Mouse (Mus musculus) neural tube, embryonic 15.5 days (tissue): ENCODE measurements around the gene Prame. TPM values are rescaled to one million over a fixed set of nuclear protein-coding genes. Genes with fewer than 3 reads are reported as not detected.

Experiments
- polyA plus RNA-seq: library from polyadenylated mRNA; unstranded; fragments of >200 nt; fragmentation: Nextera tagmentation; extraction: Ambion mirVana; gene quantifications from 2 replicates; pipeline ENCODE4 v1.2.1, GENCODE M21; 2015

Prame gene
- polyA plus RNA-seq, 1 experiment from 2014 or later: not detected

Other genes starting within 250 kb of the Prame start
- gene Gm7903, start 193.9 kb downstream of the Prame start, polyA plus RNA-seq: not detected in 2 replicates
- gene AV320801, start 133.1 kb downstream of the Prame start, polyA plus RNA-seq: not detected in 2 replicates
- gene Nxf7, start 28.9 kb downstream of the Prame start, polyA plus RNA-seq: 0.14 TPM in 1 of 2 replicates, not detected in the other
- gene Tcp11x2, start 66.1 kb upstream of the Prame start, polyA plus RNA-seq: not detected in 2 replicates
- gene Tmsb15a, start 97.6 kb upstream of the Prame start, polyA plus RNA-seq: not detected in 2 replicates
- gene Armcx5, start 115.0 kb upstream of the Prame start, polyA plus RNA-seq: 11.4 and 11.8 TPM in 2 replicates
- 198 and 222 TPM in 2 replicates for gene Gprasp1, start 115.0 kb upstream of the Prame start, polyA plus RNA-seq
- 105 and 116 TPM in 2 replicates for gene Bhlhb9, start 169.9 kb upstream of the Prame start, polyA plus RNA-seq
- gene Gprasp2, start 211.3 kb upstream of the Prame start, polyA plus RNA-seq: 195 and 230 TPM in 2 replicates